Mouse (Mus musculus): ENCODE measurements around the gene Tmem243. TPM values are rescaled to one million over a fixed set of nuclear protein-coding genes. Genes with fewer than 3 reads are reported as not detected.
A peak's percentile ranks its signal among the peaks of the same experiment; 100 is the strongest.
"Not testable (repeated sequence)": the region's sequence is repeated elsewhere in the genome, so short reads cannot be mapped to it uniquely, and the experiment has no call there.

The Tmem243 gene
- total RNA-seq, 2 experiments from 2014 or later = 6.9 to 8.3 TPM

DNA sequence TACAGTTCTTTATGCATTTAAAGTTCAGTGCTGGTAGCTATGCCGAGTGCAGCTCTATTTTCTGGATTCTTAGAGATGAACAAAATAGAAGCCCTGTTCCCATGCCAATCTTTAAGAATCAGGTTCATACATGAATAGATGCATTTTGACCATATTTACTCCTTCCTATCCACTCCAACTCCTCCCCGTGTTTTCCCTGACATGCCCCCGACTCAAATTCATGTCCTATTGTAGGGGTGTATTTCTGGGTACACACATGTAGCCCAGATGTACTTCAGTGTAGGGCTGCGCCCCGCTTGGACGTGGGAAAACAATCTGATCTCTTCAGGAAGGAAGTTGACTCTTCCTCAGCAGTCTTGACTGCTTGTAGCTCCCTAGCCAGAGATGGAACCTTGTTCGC is 61.6 kb downstream of the Tmem243 start:
- intact Hi-C loops (cut with DNase I) = no loop called here
- peak; percentile 6 to 19 for DNase-seq

DNA sequence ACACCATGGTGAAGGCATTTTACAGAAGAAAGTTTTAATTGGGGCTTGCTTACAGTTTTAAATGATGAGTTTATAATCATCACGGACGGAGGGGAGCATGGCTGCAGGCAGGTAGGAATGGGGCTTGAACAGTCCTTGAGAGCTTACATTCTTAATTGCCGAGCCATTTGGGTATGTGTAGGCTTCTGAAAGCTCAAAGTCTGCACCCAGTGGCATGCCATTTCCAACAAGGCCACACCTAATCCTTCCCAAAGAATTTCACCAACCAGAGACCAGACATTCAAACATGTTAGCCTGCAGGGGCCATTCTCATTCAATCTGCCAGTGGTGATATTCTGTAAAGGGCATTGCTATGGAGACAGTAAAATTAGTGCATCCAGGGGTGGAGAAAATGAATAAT is 62.9 kb downstream of the Tmem243 start:
- no peak for DNase-seq
- intact Hi-C loops (cut with DNase I) = no loop called here

DNA sequence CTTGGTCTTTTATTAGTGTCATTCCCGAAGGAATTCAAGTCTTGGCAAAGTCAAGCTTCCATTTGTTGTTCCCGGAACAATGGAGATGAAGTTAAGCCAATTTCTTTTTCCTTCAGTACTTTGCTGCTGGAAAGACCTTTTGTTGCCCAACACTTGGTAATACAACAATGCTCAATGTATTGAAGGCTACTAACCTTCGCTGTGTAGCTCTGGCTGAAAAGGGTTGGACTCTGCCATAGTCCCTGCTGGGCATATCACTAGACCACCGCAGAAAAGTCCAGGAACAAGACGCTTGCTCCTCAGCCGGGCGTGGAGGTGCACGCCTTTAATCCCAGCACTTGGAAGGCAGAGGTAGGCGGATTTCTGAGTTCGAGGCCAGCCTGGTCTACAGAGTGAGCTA is 64.7 kb downstream of the Tmem243 start:
- intact Hi-C loops (cut with DNase I); DNase-seq: not testable (repeated sequence)

DNA sequence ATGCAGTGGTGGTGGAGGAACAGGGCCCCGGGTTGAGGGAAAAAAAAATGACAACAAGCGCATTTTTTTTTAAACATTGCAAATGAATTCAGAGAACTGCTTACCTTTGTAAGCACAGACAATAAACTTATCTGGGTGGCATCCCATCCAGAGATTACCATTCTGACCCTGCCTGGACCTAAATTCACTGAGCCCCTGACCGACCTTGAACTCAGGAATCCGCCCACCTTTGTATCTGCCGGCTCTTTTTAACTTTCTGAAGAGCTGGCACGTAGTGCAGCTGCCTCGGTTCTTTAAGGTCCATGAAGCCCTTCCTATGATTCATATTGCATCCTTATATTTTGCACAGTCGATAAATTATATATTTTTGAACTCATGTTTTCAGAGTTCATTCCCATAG is 65.9 kb downstream of the Tmem243 start:
- intact Hi-C loops (cut with DNase I) = no loop called here
- DNase-seq = no peak

DNA sequence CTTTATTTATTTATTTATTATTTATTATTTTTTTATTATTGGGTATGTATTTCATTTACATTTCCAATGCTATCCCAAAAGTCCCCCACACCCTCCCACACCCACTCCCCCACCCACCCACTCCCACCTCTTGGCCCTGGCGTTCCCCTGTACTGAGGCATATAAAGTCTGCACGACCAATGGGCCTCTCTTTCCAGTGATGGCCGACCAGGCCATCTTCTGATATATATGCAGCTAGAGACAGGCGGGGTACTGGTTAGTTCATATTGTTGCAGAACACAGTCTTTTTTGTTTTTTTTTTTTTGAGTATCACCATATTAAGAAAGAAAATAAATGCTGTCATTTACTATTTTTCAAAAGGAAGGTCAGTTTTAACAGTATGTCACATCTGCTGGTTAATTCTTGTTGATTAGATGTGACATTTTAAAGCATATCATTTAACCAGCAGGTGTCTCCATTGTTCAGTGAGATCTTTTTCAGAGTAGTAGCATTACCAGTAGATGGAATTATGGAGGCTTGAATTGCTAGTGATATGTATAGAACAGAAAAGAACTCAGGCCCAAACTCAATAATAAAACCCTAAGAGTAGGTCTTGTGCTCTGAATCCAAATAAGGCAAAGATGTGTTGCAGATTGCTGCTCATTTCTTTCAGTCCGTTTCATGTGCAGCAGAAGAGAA is 69.0 kb downstream of the Tmem243 start:
- DNase-seq = not testable (repeated sequence)
- intact Hi-C loops (cut with DNase I) = loop anchor here (2.0 kb wide), 1 partner anchor 257 kb away; no protein-coding TSS in a partner anchor

DNA sequence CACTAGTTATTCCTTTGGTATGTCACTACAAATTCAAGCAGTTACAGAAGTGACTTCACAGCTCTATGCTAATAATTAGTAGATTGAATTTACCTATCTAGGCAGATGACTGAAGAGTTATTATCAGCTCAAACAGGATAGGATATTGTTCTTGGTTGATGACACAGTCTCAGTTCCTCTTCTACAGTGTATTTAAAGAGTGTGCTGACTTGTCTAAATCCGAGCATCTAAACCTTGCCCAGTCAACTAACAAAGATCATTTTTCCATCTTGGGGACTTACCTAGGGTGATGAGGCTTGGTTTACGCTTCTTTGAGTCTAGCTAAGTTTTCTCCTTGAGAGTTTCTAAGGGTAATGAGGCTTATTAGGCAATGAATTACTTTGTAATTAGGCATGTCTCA is 72.8 kb downstream of the Tmem243 start:
- intact Hi-C loops (cut with DNase I) = no loop called here

DNA sequence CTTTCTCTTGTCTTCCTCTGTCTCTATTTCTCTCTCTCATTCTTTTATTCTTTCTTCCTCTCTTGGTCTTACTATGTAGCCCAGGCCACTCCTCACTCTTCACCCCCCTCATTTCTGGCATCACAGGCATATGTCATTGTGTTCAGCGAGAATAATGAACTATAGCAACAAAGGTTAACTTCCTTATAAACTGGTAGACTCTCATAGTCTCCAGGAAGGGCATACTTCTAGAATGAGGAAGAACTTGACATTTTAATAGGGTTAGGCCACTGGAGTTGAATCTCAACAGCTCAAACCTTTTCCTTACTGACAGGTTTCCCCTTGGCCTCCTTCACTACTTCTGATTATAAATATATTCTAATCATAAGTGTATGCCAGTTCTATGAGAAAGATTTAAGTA is 86.0 kb downstream of the Tmem243 start:
- DNase-seq = no peak
- intact Hi-C loops (cut with DNase I) = no loop called here

More for the DNA sequence above, 72.8 kb downstream of the Tmem243 start:
- no peak for DNase-seq

Other genes starting within 250 kb of the Tmem243 start
- 1 to 10 TPM; 5.7 to 7.1 TPM for gene Abcb4, start 207.0 kb upstream of the Tmem243 start, total RNA-seq (2021)
- 10 to 100 TPM; 24.9 to 25.2 TPM for gene Crot, start 103.3 kb upstream of the Tmem243 start, total RNA-seq (2021)
- gene Dmtf1, start 61.1 kb downstream of the Tmem243 start, total RNA-seq (2021) = 10 to 100 TPM; 17.2 to 17.3 TPM
- gene 9330182L06Rik, start 165.4 kb downstream of the Tmem243 start, total RNA-seq (2021) = under 1 TPM; 0.24 to 0.26 TPM